Mouse (Mus musculus) ES-Bruce4 (cell line): ENCODE data around the gene Hdac4. TPM values are rescaled to one million over a fixed set of nuclear protein-coding genes. Genes with fewer than 3 reads are reported as not detected.

Source experiments
- H3K27ac ChIP-seq: 2 replicates; pipeline ENCODE4 v1.5.1; 2012; ENCODE audit warnings: low read length, inconsistent platforms; ENCODE audit not compliant: insufficient read depth
- H3K27me3 ChIP-seq: 2 replicates; pipeline ENCODE4 v1.6.1; 2012; ENCODE audit warnings: mild to moderate bottlenecking, low read length, inconsistent platforms; ENCODE audit not compliant: control insufficient read depth, poor library complexity, insufficient read depth, severe bottlenecking
- H3K36me3 ChIP-seq: 2 replicates; pipeline ENCODE4 v1.6.1; 2012; ENCODE audit warnings: inconsistent platforms, mild to moderate bottlenecking, low read length, moderate library complexity; ENCODE audit not compliant: control insufficient read depth, poor library complexity, insufficient read depth, severe bottlenecking
- H3K4me1 ChIP-seq: one replicate; pipeline ENCODE4 v1.8.1; 2011; ENCODE audit warnings: low read length; ENCODE audit not compliant: control insufficient read depth, insufficient read depth
- H3K4me3 ChIP-seq: 2 replicates; pipeline ENCODE4 v1.5.1; 2011; ENCODE audit warnings: low read depth, mild to moderate bottlenecking, low read length
- H3K9ac ChIP-seq: 2 replicates; pipeline ENCODE4 v1.6.1; 2012; ENCODE audit warnings: low read depth, mild to moderate bottlenecking, inconsistent platforms; ENCODE audit not compliant: poor library complexity, severe bottlenecking
- H3K9me3 ChIP-seq: replicated peaks from 2 replicates; pipeline ENCODE4 v1.6.1; 2012; ENCODE audit warnings: mild to moderate bottlenecking, low read length, inconsistent platforms; ENCODE audit not compliant: control insufficient read depth, poor library complexity, insufficient read depth, severe bottlenecking
- CTCF ChIP-seq: IDR thresholded peaks from one replicate; pipeline ENCODE4 v1.8.1; 2011; ENCODE audit warnings: low read depth, low read length
- EP300 ChIP-seq: IDR thresholded peaks from 2 replicates; pipeline ENCODE4 v1.6.1; 2011; ENCODE audit warnings: low read depth, low read length; ENCODE audit not compliant: insufficient read depth
- POLR2A ChIP-seq: IDR thresholded peaks from one replicate; pipeline ENCODE4 v1.8.1; 2011; ENCODE audit warnings: low read length; ENCODE audit not compliant: insufficient read depth
- polyA plus RNA-seq: library from polyadenylated mRNA; stranded (reverse); fragments of >200 nt; gene quantifications from 2 replicates; pipeline ENCODE4 v1.2.4, GENCODE M21; 2011; ENCODE audit warnings: low read depth; ENCODE audit not compliant: missing spikeins, insufficient read depth, insufficient read length

Hdac4 gene
- polyA plus RNA-seq, 1 experiment = 27.5 TPM

GRCm38 (mm10) chr1:92084738-92085137 lies 110.8 kb downstream of the Hdac4 start:
- no peak overlapping the region for H3K4me3 ChIP-seq
- H3K27me3 ChIP-seq = no peaks in the 10 kb centered on the region
- no peak overlapping the region for H3K27ac ChIP-seq
- no peaks in the 10 kb centered on the region for H3K9me3 ChIP-seq
- H3K4me1 ChIP-seq = no peaks in the 10 kb centered on the region
- no peaks in the 10 kb centered on the region for H3K36me3 ChIP-seq
- TF ChIP-seq POLR2A (no peak), CTCF (peak; percentile 8), EP300 (no peak)
- no peak overlapping the region for H3K9ac ChIP-seq

DNA sequence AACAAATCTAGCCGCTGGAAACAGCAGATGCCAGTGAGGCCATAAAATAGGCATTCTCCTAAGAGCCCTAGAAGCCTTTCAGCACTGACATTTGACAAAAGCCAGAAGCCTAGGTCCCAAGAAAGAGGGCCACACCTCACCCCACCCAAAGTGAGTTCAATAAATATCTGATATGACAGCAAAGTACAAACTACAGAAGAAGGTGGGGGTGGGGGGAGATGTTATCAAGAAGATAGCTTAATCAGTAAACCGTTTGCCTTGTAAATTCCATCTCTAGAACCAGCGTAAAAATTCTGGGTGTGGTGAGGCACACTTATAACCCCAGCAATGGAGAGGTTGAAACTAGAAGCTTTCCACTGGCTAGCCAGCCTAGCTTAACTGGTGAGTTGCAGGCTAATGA lies 111.5 kb downstream of the Hdac4 start:
- no peak for TF ChIP-seq POLR2A
- H3K27me3 ChIP-seq = no peaks in the 10 kb centered on the region
- no peak overlapping the region for H3K9ac ChIP-seq
- no peak overlapping the region for H3K4me3 ChIP-seq
- no peaks in the 10 kb centered on the region for H3K9me3 ChIP-seq
- no peaks in the 10 kb centered on the region for H3K36me3 ChIP-seq
- no peak overlapping the region for H3K27ac ChIP-seq
- H3K4me1 ChIP-seq = no peaks in the 10 kb centered on the region

GRCm38 (mm10) chr1:92082837-92083541 lies 112.5 kb downstream of the Hdac4 start:
- Histone ChIP-seq H3K4me1 (no peaks in the 10 kb centered on the region), H3K4me3 (no peak overlapping the region), H3K27me3 (no peaks in the 10 kb centered on the region), H3K9ac (no peak overlapping the region), H3K27ac (no peak overlapping the region), H3K9me3 (no peaks in the 10 kb centered on the region), H3K36me3 (no peaks in the 10 kb centered on the region)
- TF ChIP-seq POLR2A (no peak), EP300 (no peak), CTCF (no peak)

- Histone ChIP-seq H3K4me3 (no peak overlapping the region), H3K27ac (no peak overlapping the region), H3K4me1 (no peaks in the 10 kb centered on the region), H3K27me3 (no peaks in the 10 kb centered on the region), H3K36me3 (no peaks in the 10 kb centered on the region), H3K9ac (no peak overlapping the region), H3K9me3 (no peaks in the 10 kb centered on the region)
- TF ChIP-seq EP300 (no peak), POLR2A (no peak)
Observed at GRCm38 (mm10) chr1:92082156-92082836, 113.2 kb downstream of the Hdac4 start.

DNA sequence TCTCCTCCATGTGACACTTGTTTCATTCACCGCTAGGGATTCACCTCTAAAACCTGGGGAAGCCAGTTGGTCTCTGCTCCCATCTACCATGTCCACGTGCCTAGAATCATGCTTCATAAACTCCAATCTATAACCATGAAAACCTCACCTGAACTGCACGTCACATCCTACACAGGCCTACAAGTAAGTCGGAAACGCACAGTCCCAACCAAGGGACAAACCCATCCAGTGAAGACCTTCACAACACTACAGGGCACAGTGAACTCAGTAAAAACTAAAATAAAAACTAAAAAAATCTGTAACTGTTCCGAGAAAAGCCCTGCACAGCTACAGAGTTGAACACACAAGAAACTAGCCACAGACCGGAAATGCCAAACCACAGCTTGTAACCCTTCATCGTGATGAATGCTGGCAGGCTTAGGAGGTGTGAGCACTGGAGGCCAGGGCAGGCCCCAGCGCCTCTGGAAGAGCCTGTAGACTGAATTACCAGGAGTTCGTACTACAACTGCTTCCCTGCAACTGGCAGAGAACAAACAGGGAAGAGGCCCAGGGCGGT lies 115.4 kb downstream of the Hdac4 start:
- Histone ChIP-seq H3K36me3 (no peaks in the 10 kb centered on the region), H3K9ac (no peak overlapping the region), H3K27me3 (no peaks in the 10 kb centered on the region), H3K4me1 (no peaks in the 10 kb centered on the region), H3K27ac (no peak overlapping the region), H3K4me3 (no peak overlapping the region), H3K9me3 (no peaks in the 10 kb centered on the region)
- TF ChIP-seq EP300 = no peak
- TF ChIP-seq POLR2A = no peak
- no peak for TF ChIP-seq CTCF

DNA sequence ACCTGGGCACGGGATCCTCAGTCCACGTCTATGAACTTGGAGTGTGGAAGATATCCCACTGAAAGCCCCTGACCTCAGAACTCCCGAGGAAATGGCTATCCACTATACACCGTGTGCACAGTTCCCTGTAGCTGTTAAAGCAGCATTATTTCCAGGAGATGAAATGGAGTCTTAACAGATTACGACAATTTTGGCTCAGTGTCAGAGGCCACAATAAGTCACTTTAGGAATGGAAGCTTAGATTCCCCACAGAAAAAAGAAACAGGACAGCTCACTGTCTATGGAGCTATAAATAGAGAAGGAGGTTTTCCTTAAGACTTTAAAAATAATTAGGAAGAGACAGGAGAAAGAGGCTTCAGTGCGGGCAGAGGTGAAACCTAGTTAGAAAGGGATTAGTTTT lies 120.2 kb downstream of the Hdac4 start:
- Histone ChIP-seq H3K4me1 (no peaks in the 10 kb centered on the region), H3K27me3 (no peaks in the 10 kb centered on the region), H3K4me3 (no peak overlapping the region), H3K36me3 (no peaks in the 10 kb centered on the region), H3K9me3 (no peaks in the 10 kb centered on the region), H3K27ac (no peak overlapping the region), H3K9ac (no peak overlapping the region)
- TF ChIP-seq CTCF = no peak
- TF ChIP-seq POLR2A = no peak
